Mouse (Mus musculus) monocyte, adult 59 days (primary cell): ENCODE results near the gene Krtap19-9b. TPM values are rescaled to one million over a fixed set of nuclear protein-coding genes. Genes with fewer than 3 reads are reported as not detected.

Experiments used
- total RNA-seq, 2 experiments: library from RNA; stranded (reverse); gene quantifications; one replicate each; pipeline ENCODE4 v1.2.4; 2023

The Krtap19-9b gene
- not detected for total RNA-seq

GRCm38 (mm10) chr16:88932165-88932564, at the start of gene Krtap19-9b:
Gene Krtap19-9b (minus strand): TSS chr16:88932265.

DNA sequence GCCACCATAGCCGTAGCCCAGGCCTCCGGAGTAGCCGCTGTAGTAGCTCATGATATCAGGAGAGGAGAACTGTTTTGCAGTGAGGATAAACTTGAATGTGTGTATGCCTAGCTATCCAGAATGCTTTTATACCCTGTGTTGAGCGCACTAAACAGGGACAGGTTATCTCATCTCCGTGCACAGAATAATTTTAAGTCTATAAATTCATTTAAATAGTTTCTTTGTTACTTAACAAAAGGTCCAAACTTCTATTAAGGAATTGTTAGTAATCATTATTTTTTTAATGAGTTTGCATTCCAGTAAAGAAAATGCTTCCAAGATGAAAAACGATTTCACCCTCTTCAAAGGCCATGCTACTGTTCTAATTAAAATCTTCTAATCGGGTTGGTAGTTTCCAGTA, 30.7 kb upstream of the Krtap19-9b start, which contains the start of gene Krtap16-3:
Krtap16-3 (minus strand) TSS at position 101 of the 400 bp plus-strand sequence.

DNA sequence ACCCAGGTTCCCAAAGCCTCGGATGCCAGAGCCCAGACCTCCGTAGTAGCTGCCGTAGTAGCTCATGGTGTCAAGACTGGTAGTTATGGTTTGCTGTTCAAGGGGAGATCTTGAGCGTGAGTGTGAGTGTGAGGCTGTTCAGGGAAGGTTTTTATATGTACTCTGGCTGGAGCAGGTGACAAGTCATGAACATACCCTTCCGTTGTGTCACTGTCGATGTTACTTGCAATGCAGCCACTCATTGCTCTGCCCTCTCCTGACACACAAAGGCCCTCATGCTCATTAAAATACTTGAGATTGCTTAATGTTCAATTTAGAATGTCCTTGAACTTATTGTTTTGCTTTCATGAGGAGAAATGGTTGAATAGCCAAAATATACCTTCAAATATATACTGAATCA, 35.7 kb downstream of the Krtap19-9b start, which contains the start of gene Krtap19-5:
Krtap19-5 (minus strand) TSS at position 101 of the 400 bp plus-strand sequence.

GRCm38 (mm10) chr16:88884989-88885388, 47.1 kb downstream of the Krtap19-9b start, which contains the start of gene Krtap19-4:
Gene Krtap19-4 (minus strand): TSS chr16:88885089.

Other genes starting within 250 kb of the Krtap19-9b start
- not detected for gene 2310061N02Rik, start 224.3 kb downstream of the Krtap19-9b start, total RNA-seq
- not detected for gene Krtap13-1, start 203.4 kb downstream of the Krtap19-9b start, total RNA-seq
- not detected for gene Krtap13, start 180.6 kb downstream of the Krtap19-9b start, total RNA-seq
- gene 2310034C09Rik, start 173.4 kb downstream of the Krtap19-9b start, total RNA-seq, result not detected
- not detected for gene 2310057N15Rik, start 158.1 kb downstream of the Krtap19-9b start, total RNA-seq
- gene Gm5965, start 154.4 kb downstream of the Krtap19-9b start, total RNA-seq, result not detected
- gene Gm20741, start 120.0 kb downstream of the Krtap19-9b start, total RNA-seq, result not detected
- not detected for gene Krtap15, start 112.0 kb downstream of the Krtap19-9b start, total RNA-seq
- not detected for gene Krtap14, start 106.1 kb downstream of the Krtap19-9b start, total RNA-seq
- gene Krtap19-1, start 62.9 kb downstream of the Krtap19-9b start, total RNA-seq, result not detected
- not detected for gene Krtap19-2, start 58.0 kb downstream of the Krtap19-9b start, total RNA-seq
- gene Krtap19-3, start 54.2 kb downstream of the Krtap19-9b start, total RNA-seq, result not detected
- not detected for gene Krtap19-4, start 47.2 kb downstream of the Krtap19-9b start, total RNA-seq
- gene Krtap19-5, start 35.8 kb downstream of the Krtap19-9b start, total RNA-seq, result not detected
- gene Krtap16-3, start 30.6 kb upstream of the Krtap19-9b start, total RNA-seq, result not detected
- not detected for gene Krtap22-2, start 78.5 kb upstream of the Krtap19-9b start, total RNA-seq
- not detected for gene Gm10229, start 83.0 kb upstream of the Krtap19-9b start, total RNA-seq
- gene Krtap6-1, start 99.4 kb upstream of the Krtap19-9b start, total RNA-seq, result not detected
- not detected for gene Gm10228, start 109.2 kb upstream of the Krtap19-9b start, total RNA-seq
- not detected for gene Krtap6-5, start 115.6 kb upstream of the Krtap19-9b start, total RNA-seq
- gene 1110025L11Rik, start 131.7 kb upstream of the Krtap19-9b start, total RNA-seq, result not detected
- not detected for gene Krtap6-3, start 151.8 kb upstream of the Krtap19-9b start, total RNA-seq
- gene Gm6358, start 208.6 kb upstream of the Krtap19-9b start, total RNA-seq, result not detected
- not detected for gene Gm10061, start 218.8 kb upstream of the Krtap19-9b start, total RNA-seq
- not detected for gene Gm9789, start 225.7 kb upstream of the Krtap19-9b start, total RNA-seq
- gene Gm7735, start 237.2 kb upstream of the Krtap19-9b start, total RNA-seq, result not detected
- gene 1110057P08Rik, start 242.5 kb upstream of the Krtap19-9b start, total RNA-seq, result not detected